Mouse (Mus musculus) bone marrow macrophage, adult 2 months (primary cell): Measurements from ENCODE around the gene Mb21d2.

Experiments
- CTCF ChIP-seq: IDR thresholded peaks from 2 replicates; pipeline ENCODE4 v1.5.1; 2012; ENCODE audit warnings: low read depth, mild to moderate bottlenecking, low read length, moderate library complexity
- POLR2A ChIP-seq: IDR thresholded peaks from 2 replicates; pipeline ENCODE4 v1.6.1; 2012; ENCODE audit warnings: mild to moderate bottlenecking, low read depth, low read length, borderline replicate concordance

GRCm38 (mm10) chr16:28818749-28819285 lies 110.7 kb downstream of the Mb21d2 start:
- TF ChIP-seq CTCF (no peak), POLR2A (no peak)
